Mouse (Mus musculus) midbrain, embryonic 13.5 days (tissue): ENCODE measurements around the gene Plac1. TPM values are rescaled to one million over a fixed set of nuclear protein-coding genes. Genes with fewer than 3 reads are reported as not detected.

Source experiments
- ATAC-seq: fragments of 200-750 bp; cut with Nextera tagmentation; 2 replicates; pipeline ENCODE4 v1.8.0; 2017; ENCODE audit warnings: mild to moderate bottlenecking, moderate TSS enrichment, moderate library complexity
- H3K27ac ChIP-seq: fragments of 300-500 bp; sonication (generic); 2 replicates; pipeline ENCODE4 v1.5.1; 2015; ENCODE audit warnings: inconsistent platforms, mild to moderate bottlenecking, moderate library complexity
- H3K27me3 ChIP-seq: fragments of 300-500 bp; sonication (generic); 2 replicates; pipeline ENCODE4 v1.6.1; 2015; ENCODE audit warnings: mild to moderate bottlenecking, inconsistent platforms
- H3K36me3 ChIP-seq: fragments of 300-500 bp; sonication (generic); 2 replicates; pipeline ENCODE4 v1.6.1; 2015; ENCODE audit warnings: mild to moderate bottlenecking, inconsistent platforms
- H3K4me1 ChIP-seq: fragments of 300-500 bp; sonication (generic); replicated peaks from 2 replicates; pipeline ENCODE4 v1.6.1; 2015; ENCODE audit warnings: inconsistent platforms
- H3K4me2 ChIP-seq: fragments of 300-500 bp; sonication (generic); replicated peaks from 2 replicates; pipeline ENCODE4 v1.6.1; 2015; ENCODE audit warnings: moderate library complexity, mild to moderate bottlenecking, inconsistent platforms
- H3K4me3 ChIP-seq: fragments of 300-500 bp; sonication (generic); replicated peaks from 2 replicates; pipeline ENCODE4 v1.5.1; 2015; ENCODE audit warnings: mild to moderate bottlenecking, inconsistent platforms
- H3K9ac ChIP-seq: fragments of 300-500 bp; sonication (generic); replicated peaks from 2 replicates; pipeline ENCODE4 v1.6.1; 2015; ENCODE audit warnings: mild to moderate bottlenecking, inconsistent platforms
- H3K9me3 ChIP-seq: fragments of 300-500 bp; sonication (generic); 2 replicates; pipeline ENCODE4 v1.6.1; 2016; ENCODE audit warnings: mild to moderate bottlenecking, inconsistent platforms
- WGBS: fragments of 180-500 bp; shearing (Covaris S2); methylation state at CpG from one replicate; pipeline ENCODE4 v1.1.7; 2015; 5-methylcytosine and 5-hydroxymethylcytosine counted together
- polyA plus RNA-seq: library from polyadenylated mRNA; unstranded; fragments of >200 nt; fragmentation: Nextera tagmentation; extraction: Ambion mirVana; gene quantifications from 2 replicates; pipeline ENCODE4 v1.2.1, GENCODE M21; 2015

Plac1 gene
- polyA plus RNA-seq, 1 experiment from 2014 or later = 0.58 TPM

- H3K4me3 ChIP-seq = no peak overlapping the region
- no peaks in the 10 kb centered on the region for H3K36me3 ChIP-seq
- no peak overlapping the region for H3K27ac ChIP-seq
- no peaks in the 10 kb centered on the region for H3K27me3 ChIP-seq
- H3K9me3 ChIP-seq = no peaks in the 10 kb centered on the region
- no peaks in the 10 kb centered on the region for H3K4me1 ChIP-seq
- 82% methylated on average over 3 of the region's 3 CpGs for whole genome bisulfite sequencing
- H3K9ac ChIP-seq = no peak overlapping the region
- H3K4me2 ChIP-seq = no peak overlapping the region
- no peak for ATAC-seq
Observed at GRCm38 (mm10) chrX:53179801-53180200, 60.1 kb downstream of the Plac1 start.

DNA sequence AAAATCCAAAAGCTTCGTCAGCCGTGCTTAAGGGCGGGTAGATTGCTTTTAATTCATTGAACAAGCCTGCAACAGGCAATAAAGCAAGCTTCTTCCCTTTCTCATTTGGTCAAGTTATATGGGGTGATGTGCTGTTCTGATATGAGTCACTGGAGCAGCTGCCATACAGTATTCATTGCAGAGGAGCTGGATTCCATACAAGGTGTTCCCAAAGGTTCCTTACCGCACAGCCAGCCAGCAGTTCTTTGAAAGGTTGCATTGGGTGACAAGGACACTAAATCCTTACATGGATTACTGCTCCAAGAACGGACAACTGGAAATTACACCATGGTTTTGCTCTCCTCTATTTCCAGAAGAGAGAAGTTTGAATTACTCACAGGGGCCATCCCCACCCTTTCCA is 63.6 kb downstream of the Plac1 start:
- H3K36me3 ChIP-seq = no peaks in the 10 kb centered on the region
- H3K9me3 ChIP-seq = no peaks in the 10 kb centered on the region
- no peaks in the 10 kb centered on the region for H3K4me1 ChIP-seq
- 90% methylated on average over 5 of the region's 5 CpGs for WGBS
- H3K27ac ChIP-seq = no peak overlapping the region
- no peak overlapping the region for H3K9ac ChIP-seq
- no peaks in the 10 kb centered on the region for H3K27me3 ChIP-seq
- H3K4me2 ChIP-seq = no peak overlapping the region
- ATAC-seq = no peak
- no peak overlapping the region for H3K4me3 ChIP-seq

DNA sequence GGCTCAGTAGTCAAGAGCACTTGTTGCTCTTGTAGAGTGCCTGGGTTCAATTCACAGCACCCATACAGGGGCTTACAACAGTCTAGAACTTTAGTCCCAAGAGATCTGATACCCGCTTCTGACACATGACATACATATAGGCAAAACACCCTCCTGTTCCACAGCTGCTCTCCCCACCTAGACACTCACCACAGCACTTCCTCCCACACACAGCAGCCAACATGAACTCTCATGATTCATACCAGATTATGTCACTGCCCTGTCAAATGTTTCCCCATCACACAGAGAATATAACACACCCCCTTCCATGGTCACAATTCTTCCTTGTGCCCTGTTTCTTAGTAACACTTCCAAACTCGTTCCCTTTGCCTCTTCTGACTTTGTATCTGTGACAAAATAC is 71.3 kb downstream of the Plac1 start:
- Histone ChIP-seq H3K9ac (no peak overlapping the region), H3K36me3 (no peaks in the 10 kb centered on the region), H3K4me2 (no peak overlapping the region), H3K4me3 (no peak overlapping the region), H3K27me3 (no peaks in the 10 kb centered on the region), H3K9me3 (no peaks in the 10 kb centered on the region), H3K27ac (no peak overlapping the region), H3K4me1 (no peaks in the 10 kb centered on the region)
- WGBS = 74% methylated on average over 2 of the region's 2 CpGs
- no peak for ATAC-seq

GRCm38 (mm10) chrX:53166901-53167525 is 72.9 kb downstream of the Plac1 start:
- H3K9me3 ChIP-seq = no peaks in the 10 kb centered on the region
- no peak overlapping the region for H3K9ac ChIP-seq
- H3K4me3 ChIP-seq = no peak overlapping the region
- WGBS = 61% methylated on average over 4 of the region's 4 CpGs
- no peak overlapping the region for H3K27ac ChIP-seq
- no peaks in the 10 kb centered on the region for H3K36me3 ChIP-seq
- no peak overlapping the region for H3K4me2 ChIP-seq
- no peaks in the 10 kb centered on the region for H3K4me1 ChIP-seq
- no peaks in the 10 kb centered on the region for H3K27me3 ChIP-seq
- ATAC-seq = no peak

DNA sequence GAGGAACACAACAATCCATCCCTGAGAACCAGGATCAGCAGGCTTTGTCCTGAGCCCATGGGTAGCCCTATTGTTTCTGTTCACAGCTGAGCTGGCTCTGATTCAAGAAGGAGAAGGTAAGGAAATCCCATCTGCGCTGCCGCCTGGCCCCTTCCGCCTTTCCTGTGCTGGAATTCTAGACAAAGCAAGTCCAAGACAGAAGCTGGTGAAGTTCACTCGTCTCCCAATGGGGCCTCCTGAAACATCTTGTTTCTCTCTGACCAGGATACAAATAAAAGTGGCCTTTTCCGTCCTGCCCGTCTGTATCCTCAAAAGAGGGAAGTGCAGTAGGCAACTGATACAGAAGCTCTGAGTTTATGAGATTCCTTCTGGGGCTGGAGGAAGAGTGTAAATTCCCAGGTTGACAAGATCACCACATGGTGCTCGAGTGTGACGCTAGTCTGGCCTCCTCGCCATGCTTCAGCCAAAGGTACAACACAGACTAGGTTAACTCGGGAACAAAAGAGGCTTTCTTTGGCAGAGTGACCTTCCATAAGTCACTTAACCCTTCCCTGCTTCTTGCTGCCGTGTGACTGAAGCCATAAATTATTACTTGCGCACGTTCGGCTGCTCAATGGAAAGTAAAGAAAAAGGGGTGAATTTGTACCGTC is 73.5 kb downstream of the Plac1 start:
- no peak overlapping the region for H3K27ac ChIP-seq
- no peak overlapping the region for H3K4me3 ChIP-seq
- H3K27me3 ChIP-seq = no peaks in the 10 kb centered on the region
- no peaks in the 10 kb centered on the region for H3K36me3 ChIP-seq
- no peak for ATAC-seq
- no peak overlapping the region for H3K4me2 ChIP-seq
- no peaks in the 10 kb centered on the region for H3K4me1 ChIP-seq
- no peak overlapping the region for H3K9ac ChIP-seq
- no peaks in the 10 kb centered on the region for H3K9me3 ChIP-seq
- 56% methylated on average over 15 of the region's 15 CpGs for WGBS

DNA sequence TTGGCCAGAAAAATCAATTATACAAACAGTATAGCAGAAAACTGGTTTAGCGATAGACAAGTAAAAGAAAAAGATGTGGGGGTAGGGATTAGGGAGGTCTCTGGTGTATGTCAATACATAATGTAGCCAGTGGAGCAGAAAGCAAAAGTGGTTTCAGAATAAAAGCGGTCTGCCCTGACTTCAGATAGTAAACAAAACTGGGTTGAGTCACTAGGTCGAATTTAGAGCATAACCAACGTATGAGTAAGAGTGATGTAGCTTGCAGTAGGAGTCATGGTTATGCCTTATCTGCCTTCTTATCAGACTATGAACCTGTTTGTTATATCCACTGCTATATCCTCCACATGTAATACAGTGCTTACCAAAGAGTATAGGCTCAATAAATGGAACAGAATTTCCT is 77.3 kb downstream of the Plac1 start:
- no peak overlapping the region for H3K9ac ChIP-seq
- H3K4me1 ChIP-seq = no peaks in the 10 kb centered on the region
- WGBS = 46% methylated on average over 4 of the region's 4 CpGs
- ATAC-seq = no peak
- H3K4me2 ChIP-seq = no peak overlapping the region
- H3K36me3 ChIP-seq = no peaks in the 10 kb centered on the region
- H3K27me3 ChIP-seq = no peaks in the 10 kb centered on the region
- H3K27ac ChIP-seq = no peak overlapping the region
- no peak overlapping the region for H3K4me3 ChIP-seq
- H3K9me3 ChIP-seq = no peaks in the 10 kb centered on the region

GRCm38 (mm10) chrX:53161583-53161982 is 78.3 kb downstream of the Plac1 start:
- H3K4me3 ChIP-seq = no peak overlapping the region
- H3K27me3 ChIP-seq = no peaks in the 10 kb centered on the region
- no peak for ATAC-seq
- no peaks in the 10 kb centered on the region for H3K36me3 ChIP-seq
- H3K9ac ChIP-seq = no peak overlapping the region
- H3K9me3 ChIP-seq = no peaks in the 10 kb centered on the region
- 58% methylated on average over 4 of the region's 4 CpGs for WGBS
- H3K4me2 ChIP-seq = no peak overlapping the region
- no peak overlapping the region for H3K27ac ChIP-seq
- no peaks in the 10 kb centered on the region for H3K4me1 ChIP-seq

DNA sequence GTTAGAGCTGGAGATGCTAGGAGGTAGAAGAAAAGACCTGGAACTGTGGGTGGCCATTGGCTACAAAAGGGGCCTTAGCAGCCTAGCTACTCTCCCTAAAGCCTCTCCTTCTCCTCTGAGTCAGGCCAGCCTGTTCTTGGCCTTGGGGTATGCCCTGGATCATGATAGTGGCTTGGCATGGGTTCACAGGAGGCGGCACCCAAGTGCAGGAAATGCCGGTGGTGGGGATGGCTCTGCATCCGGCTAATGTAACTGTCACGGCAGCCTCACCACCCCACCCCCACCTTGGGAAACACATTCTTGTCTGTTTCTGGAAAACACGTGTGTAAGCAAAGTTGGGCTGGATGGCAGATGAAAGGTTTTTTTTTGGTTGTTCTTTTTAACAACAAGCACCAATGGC is 78.8 kb downstream of the Plac1 start:
- H3K4me2 ChIP-seq = no peak overlapping the region
- no peaks in the 10 kb centered on the region for H3K27me3 ChIP-seq
- WGBS = 70% methylated on average over 5 of the region's 5 CpGs
- H3K4me3 ChIP-seq = no peak overlapping the region
- no peaks in the 10 kb centered on the region for H3K36me3 ChIP-seq
- H3K27ac ChIP-seq = no peak overlapping the region
- no peak for ATAC-seq
- H3K9ac ChIP-seq = no peak overlapping the region
- no peaks in the 10 kb centered on the region for H3K4me1 ChIP-seq
- no peaks in the 10 kb centered on the region for H3K9me3 ChIP-seq

- H3K4me2 ChIP-seq = no peak overlapping the region
Observed at GRCm38 (mm10) chrX:53148039-53148438, 91.9 kb downstream of the Plac1 start.

GRCm38 (mm10) chrX:53146389-53146917 is 93.5 kb downstream of the Plac1 start:
- no peaks in the 10 kb centered on the region for H3K4me1 ChIP-seq
- H3K36me3 ChIP-seq = no peaks in the 10 kb centered on the region
- H3K4me3 ChIP-seq = no peak overlapping the region
- ATAC-seq = no peak
- H3K9me3 ChIP-seq = no peaks in the 10 kb centered on the region
- no peaks in the 10 kb centered on the region for H3K27me3 ChIP-seq
- WGBS = 87% methylated on average over 5 of the region's 5 CpGs
- no peak overlapping the region for H3K27ac ChIP-seq
- H3K4me2 ChIP-seq = no peak overlapping the region
- H3K9ac ChIP-seq = no peak overlapping the region

More at GRCm38 (mm10) chrX:53148039-53148438, 91.9 kb downstream of the Plac1 start:
- H3K27me3 ChIP-seq = no peaks in the 10 kb centered on the region
- no peaks in the 10 kb centered on the region for H3K4me1 ChIP-seq
- H3K27ac ChIP-seq = no peak overlapping the region
- no peak overlapping the region for H3K9ac ChIP-seq
- WGBS = 64% methylated on average over 2 of the region's 2 CpGs
- H3K4me3 ChIP-seq = no peak overlapping the region
- H3K36me3 ChIP-seq = no peaks in the 10 kb centered on the region
- H3K9me3 ChIP-seq = no peaks in the 10 kb centered on the region
- no peak for ATAC-seq

GRCm38 (mm10) chrX:53139641-53140040 is 100.3 kb downstream of the Plac1 start:
- Histone ChIP-seq H3K9ac (no peak overlapping the region), H3K4me2 (no peak overlapping the region), H3K4me1 (no peaks in the 10 kb centered on the region), H3K27ac (no peak overlapping the region), H3K4me3 (no peak overlapping the region), H3K9me3 (no peaks in the 10 kb centered on the region), H3K27me3 (no peaks in the 10 kb centered on the region), H3K36me3 (no peaks in the 10 kb centered on the region)
- no peak for ATAC-seq
- 84% methylated on average over 2 of the region's 2 CpGs for WGBS

GRCm38 (mm10) chrX:53137066-53137465 is 102.8 kb downstream of the Plac1 start:
- Histone ChIP-seq H3K27me3 (no peaks in the 10 kb centered on the region), H3K4me2 (no peak overlapping the region), H3K36me3 (no peaks in the 10 kb centered on the region), H3K9me3 (no peaks in the 10 kb centered on the region), H3K27ac (no peak overlapping the region), H3K4me3 (no peak overlapping the region), H3K9ac (no peak overlapping the region), H3K4me1 (no peaks in the 10 kb centered on the region)
- no peak for ATAC-seq
- WGBS = 83% methylated on average over 2 of the region's 2 CpGs

GRCm38 (mm10) chrX:53129501-53129900 is 110.4 kb downstream of the Plac1 start:
- H3K4me2 ChIP-seq = no peak overlapping the region
- H3K9ac ChIP-seq = no peak overlapping the region
- H3K9me3 ChIP-seq = no peaks in the 10 kb centered on the region
- H3K27ac ChIP-seq = no peak overlapping the region
- ATAC-seq = no peak
- no peaks in the 10 kb centered on the region for H3K4me1 ChIP-seq
- H3K4me3 ChIP-seq = no peak overlapping the region
- H3K36me3 ChIP-seq = no peaks in the 10 kb centered on the region
- H3K27me3 ChIP-seq = no peaks in the 10 kb centered on the region
- WGBS = 63% methylated on average over 2 of the region's 2 CpGs
